Mouse (Mus musculus) ovary, postnatal 14 days (tissue): ENCODE data around the gene Rflnb.

Experiments used
- DNase-seq: peaks from one replicate; pipeline ENCODE4 v3.0.0; 2022; ENCODE audit warnings: low spot score

Rflnb gene

DNA sequence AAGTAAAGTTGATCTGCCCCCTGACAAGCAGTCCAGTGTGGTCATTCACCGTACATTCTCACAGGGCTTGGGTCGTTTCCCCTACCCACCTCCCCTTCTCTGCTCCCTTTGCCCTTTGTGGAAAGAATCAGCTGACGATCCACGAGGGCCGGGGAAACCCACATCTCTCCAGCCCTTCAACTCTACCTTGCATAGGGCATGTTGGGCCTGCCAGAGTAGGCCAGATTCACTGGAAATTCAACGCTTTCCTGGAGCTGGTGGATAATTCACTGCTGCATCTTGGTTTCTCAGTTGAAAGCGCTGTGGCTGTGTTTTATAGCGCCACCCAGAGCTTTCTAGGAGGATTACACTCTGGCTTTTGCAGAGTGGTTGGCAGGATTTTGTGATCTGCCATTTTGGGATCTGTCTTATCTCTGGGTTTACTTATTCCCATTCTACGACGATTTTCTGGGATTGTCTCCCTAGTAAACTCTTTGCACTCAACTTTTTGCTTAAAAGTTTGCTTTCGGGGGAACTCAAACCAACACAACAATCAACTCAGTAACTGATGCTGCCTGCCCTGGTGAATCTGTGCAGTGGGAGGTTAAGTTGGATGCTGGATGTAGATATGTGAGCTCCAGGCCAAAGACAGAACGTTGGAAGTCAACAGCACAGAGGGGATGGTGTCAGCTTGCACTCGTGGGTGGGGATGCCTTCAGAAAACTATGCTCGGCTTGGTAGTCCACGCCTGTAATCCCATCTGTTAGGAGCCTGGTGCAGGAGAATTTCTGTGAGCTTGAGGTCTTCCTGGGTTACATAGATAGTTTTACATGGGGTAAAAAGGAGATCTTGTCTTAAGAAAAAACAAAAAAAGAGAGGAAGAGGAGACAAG is 36.4 kb downstream of the Rflnb start:
- no peak for DNase-seq

DNA sequence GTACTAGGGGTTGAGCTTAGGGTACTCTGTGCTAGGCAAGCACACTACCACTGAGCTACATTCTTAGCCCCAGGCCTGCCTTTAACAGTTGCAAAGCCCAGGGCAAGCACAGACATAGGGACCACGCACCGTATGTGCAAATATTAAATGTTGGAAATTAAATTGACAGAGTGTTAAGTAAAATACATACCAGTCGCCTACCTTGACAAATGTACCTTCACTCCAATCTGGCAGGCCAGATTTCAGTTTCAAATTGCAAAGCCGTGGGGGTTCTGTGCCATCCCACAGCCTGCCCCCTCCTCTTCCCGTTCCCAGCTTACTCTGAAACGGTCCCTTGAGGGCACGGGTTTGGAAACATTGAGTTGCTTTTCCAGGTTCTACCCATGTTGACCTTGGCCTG is 41.6 kb downstream of the Rflnb start:
- DNase-seq: no peak

DNA sequence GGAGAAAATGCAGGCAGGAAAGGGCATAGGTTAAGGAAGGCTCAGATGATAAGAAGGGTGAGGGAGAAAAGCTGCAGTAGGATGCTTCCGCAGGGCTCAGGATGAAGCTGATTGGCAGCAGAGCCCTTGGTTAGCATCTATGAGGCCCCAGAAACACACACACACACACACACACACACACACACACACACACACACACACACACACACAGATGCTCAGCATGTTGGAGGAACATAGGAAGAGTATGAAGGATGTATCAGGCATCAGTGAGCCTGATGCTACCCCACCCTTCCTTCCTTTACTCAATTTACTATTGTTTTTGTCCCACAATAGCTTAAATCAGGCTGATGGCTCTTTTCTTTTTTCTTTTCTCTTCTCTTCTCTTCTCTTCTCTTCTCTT is 43.0 kb downstream of the Rflnb start:
- no peak for DNase-seq

DNA sequence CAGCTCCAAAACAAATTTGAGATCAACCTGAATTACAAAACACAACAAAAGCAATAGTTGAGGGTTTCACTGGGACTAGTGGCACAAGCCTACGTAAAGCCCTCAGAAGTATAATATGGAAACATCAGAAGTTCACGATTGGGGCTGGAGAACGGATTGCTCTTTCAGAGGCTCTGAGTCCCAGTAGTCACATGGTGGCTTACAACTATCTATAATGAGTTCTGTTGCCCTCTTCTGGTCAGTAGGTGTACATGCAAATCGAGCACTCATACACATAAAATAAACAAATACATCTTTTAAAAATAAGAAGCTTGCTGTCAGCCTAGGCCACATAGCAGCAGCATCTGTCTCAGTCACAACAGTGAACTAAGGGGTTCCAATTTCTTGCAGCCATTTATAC is 44.4 kb downstream of the Rflnb start:
- no peak for DNase-seq

DNA sequence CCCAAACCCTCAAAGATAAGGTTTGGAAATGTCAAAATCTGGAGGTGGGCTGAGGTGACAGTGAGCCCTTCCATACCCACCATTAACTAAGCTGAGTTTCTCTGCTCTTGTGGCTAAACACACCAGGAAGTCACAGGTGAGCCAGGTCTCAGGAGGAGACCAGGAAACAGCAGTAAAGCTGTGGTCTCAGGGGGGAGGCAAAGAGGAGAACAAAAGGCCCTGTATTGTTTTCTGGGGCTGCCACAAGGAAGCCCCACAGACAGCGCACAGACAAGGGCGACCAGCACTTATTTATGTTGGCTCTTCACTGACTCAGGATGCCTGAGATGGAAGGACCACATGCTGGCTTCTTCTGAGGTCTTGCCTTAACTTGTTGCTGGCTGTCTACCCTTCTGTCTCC is 47.2 kb downstream of the Rflnb start:
- no peak for DNase-seq

DNA sequence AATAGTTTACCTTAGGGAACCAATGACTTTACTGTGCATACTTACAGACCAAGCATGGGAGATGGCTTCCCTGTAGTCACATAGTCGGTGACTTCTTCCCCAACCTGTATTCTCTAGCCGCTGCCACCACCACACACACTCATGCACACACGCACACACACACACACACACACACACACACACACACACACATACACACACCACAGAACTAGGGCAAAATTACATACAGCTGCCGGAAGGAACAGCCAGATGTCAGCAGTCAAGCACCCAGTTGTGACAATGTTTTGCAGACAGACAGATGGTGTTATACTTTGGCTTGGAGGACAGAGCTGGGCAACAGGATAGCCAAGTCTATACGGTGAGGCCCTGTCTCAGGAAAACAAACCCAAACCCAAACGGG is 49.5 kb downstream of the Rflnb start:
- DNase-seq: no peak

DNA sequence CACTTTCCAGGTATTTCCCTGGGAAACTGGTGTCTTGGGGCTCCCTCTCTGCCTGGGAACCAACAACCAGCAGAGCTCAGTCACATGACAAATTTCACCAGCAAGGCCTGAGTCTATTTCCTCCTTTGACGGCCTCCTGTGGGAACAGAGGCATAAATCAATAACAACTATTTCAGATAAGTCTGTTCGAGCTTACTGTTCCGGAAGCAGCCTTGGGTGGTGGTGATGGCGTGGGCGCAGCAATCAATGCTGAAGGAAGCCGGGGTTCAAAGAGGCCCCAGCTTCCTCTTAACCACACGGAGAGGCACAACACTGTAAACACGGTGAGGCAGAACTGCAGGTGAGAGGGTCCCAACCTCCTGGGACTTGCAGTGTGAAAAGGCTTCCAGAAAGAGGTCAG is 50.8 kb downstream of the Rflnb start:
- no peak for DNase-seq

DNA sequence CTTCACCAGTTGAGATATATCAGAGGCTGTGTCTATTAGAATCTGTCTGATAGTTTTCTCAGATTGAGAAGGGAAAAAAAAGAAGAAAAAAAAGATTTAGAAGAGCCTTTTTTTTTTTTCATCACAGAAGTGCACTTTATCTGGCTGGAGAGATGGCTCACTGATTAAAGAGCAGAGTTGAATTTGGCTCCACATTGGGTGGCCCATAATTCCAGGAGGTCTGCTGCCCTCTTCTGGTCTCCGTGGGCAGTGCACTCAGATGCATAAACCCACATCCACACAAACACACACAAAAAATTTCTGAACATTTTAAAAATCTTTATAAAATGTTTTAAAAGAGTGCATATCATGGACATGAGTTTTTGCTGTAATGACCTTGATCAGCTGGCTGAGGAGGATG is 53.6 kb downstream of the Rflnb start:
- no peak for DNase-seq

DNA sequence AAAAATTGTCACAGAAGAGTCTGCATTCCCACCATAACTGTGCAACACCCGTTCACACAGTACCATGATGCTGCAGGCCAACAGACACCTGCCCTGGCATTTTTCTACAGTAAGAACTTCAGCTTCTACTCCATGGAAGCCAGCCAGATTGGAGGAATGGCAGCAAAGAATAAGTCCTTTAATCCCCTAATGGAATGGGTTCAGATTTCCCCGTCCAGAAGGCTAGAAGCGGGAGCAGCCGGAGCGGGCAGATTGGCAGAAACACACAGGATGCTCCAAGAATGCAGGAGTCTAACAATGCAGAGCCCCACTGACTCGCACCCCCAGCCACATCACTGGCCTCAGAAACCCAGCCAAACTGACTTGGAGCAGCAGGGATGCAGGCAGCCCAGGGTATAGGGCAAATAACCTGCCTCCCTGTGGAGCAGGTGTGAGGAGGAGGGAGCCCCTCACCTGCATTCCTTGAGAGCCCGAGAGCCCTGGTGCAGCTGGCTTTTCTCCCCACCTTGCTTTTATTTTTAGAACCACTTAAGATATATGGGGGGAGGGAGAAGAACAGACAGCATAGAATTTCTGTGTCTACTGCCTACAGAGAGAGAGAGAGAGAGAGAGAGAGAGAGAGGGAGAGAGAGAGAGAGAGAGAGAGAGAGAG is 54.5 kb downstream of the Rflnb start:
- DNase-seq: no peak

DNA sequence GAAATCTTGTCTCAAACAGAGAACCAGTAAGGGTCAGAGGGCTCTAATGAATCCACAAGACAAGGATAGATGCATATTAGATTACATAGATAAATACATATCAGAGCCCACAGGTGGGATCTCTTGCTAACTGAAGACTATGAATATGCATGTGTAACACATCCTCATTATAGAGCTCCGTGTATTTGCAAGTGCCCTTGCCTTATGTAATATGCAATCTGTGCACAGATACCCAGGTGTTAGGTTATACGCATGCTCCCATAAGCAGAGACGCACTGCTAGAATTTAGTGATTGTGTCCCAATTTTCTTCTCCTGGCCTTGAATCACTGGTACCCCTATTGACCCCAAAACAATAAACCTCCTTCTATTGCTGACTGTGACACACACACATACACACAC is 55.4 kb downstream of the Rflnb start:
- DNase-seq: no peak

DNA sequence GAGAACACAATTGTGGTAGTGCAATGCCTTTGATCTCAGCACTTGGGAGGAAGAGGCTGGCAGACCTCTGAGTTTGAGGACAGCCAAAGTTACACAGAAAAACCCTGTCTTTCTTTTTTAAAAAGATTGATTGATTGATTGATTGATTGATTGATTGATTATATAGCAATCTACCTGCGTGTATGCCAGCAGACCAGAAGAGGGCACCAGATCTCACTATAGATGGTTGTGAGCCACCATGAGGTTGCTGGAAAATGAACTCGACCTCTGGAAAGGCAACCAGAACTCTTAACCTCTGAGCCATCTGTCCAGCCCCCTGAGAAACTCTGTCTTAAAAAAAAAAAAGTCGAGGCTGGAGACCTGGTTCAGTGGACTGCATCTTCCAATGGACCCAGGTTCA is 57.0 kb downstream of the Rflnb start:
- no peak for DNase-seq
